Mouse (Mus musculus) kidney, postnatal 0 days (tissue): ENCODE results near the gene Cnot10. TPM values are rescaled to one million over a fixed set of nuclear protein-coding genes. Genes with fewer than 3 reads are reported as not detected.
A peak's percentile ranks its signal among the peaks of the same experiment; 100 is the strongest.

Experiments
- ATAC-seq: fragments of 200-750 bp; cut with Nextera tagmentation; replicated peaks from 2 replicates; pipeline ENCODE4 v1.8.0; 2017; ENCODE audit warnings: low read depth, moderate number of reproducible peaks, moderate TSS enrichment, moderate library complexity; ENCODE audit not compliant: low FRiP score
- DNase-seq: peaks from one replicate; pipeline ENCODE4 v3.0.0-alpha.2; 2016; ENCODE audit warnings: low spot score
- H3K27ac ChIP-seq: fragments of 300-500 bp; sonication (generic); 2 replicates; pipeline ENCODE4 v1.5.1; 2014; ENCODE audit warnings: mild to moderate bottlenecking
- H3K27me3 ChIP-seq: fragments of 300-500 bp; sonication (generic); 2 replicates; pipeline ENCODE4 v1.6.1; 2014; ENCODE audit warnings: low read length, mixed read lengths; ENCODE audit not compliant: insufficient read depth
- H3K36me3 ChIP-seq: fragments of 300-500 bp; sonication (generic); 2 replicates; pipeline ENCODE4 v1.6.1; 2014; ENCODE audit warnings: low read length, mixed read lengths; ENCODE audit not compliant: insufficient read depth
- H3K4me1 ChIP-seq: fragments of 300-500 bp; sonication (generic); replicated peaks from 2 replicates; pipeline ENCODE4 v1.6.1; 2014; ENCODE audit warnings: antibody characterized with exemption, low read length, mixed read lengths; ENCODE audit not compliant: insufficient read depth
- H3K4me2 ChIP-seq: fragments of 300-500 bp; sonication (generic); 2 replicates; pipeline ENCODE4 v1.6.1; 2014; ENCODE audit warnings: mild to moderate bottlenecking, low read length, moderate library complexity, mixed read lengths
- H3K4me3 ChIP-seq: fragments of 300-500 bp; sonication (generic); replicated peaks from 2 replicates; pipeline ENCODE4 v1.5.1; 2014; ENCODE audit warnings: low read depth, low read length
- H3K9ac ChIP-seq: fragments of 300-500 bp; sonication (generic); 2 replicates; pipeline ENCODE4 v1.6.1; 2014; ENCODE audit warnings: low read depth, low read length
- H3K9me3 ChIP-seq: fragments of 300-500 bp; sonication (generic); replicated peaks from 2 replicates; pipeline ENCODE4 v1.6.1; 2016; ENCODE audit warnings: low read length, inconsistent platforms, mixed read lengths
- CTCF ChIP-seq: IDR thresholded peaks from 2 replicates; pipeline ENCODE4 v1.5.1; 2016; ENCODE audit warnings: antibody characterized with exemption, low read depth, mild to moderate bottlenecking, moderate library complexity
- WGBS: fragments of 180-500 bp; shearing (Covaris S2); extraction: QIAGEN DNeasy Blood & Tissue Kit; methylation state at CpG from one replicate; pipeline ENCODE4 v1.1.7; 2014; 5-methylcytosine and 5-hydroxymethylcytosine counted together
- polyA plus RNA-seq: library from polyadenylated mRNA; unstranded; fragments of >200 nt; fragmentation: Nextera tagmentation; extraction: Ambion mirVana; gene quantifications from 2 replicates; pipeline ENCODE4 v1.2.1, GENCODE M21; 2015

The Cnot10 gene
- polyA plus RNA-seq, 1 experiment from 2014 or later: 45.7 TPM

GRCm38 (mm10) chr9:114576001-114576400 is 64.0 kb downstream of the Cnot10 start:
- H3K4me3 ChIP-seq: no peak overlapping the region

GRCm38 (mm10) chr9:114573528-114573927 is 66.5 kb downstream of the Cnot10 start:
- DNase-seq (no peak), ATAC-seq (no peak)
- Histone ChIP-seq H3K4me2 (no peak overlapping the region), H3K9ac (no peak overlapping the region), H3K36me3 (no peaks in the 10 kb centered on the region), H3K27ac (no peak overlapping the region), H3K4me3 (no peak overlapping the region), H3K27me3 (no peaks in the 10 kb centered on the region), H3K4me1 (no peaks in the 10 kb centered on the region), H3K9me3 (no peaks in the 10 kb centered on the region)
- no peak for TF ChIP-seq CTCF
- WGBS: 51% methylated on average over 5 of the region's 5 CpGs

More at GRCm38 (mm10) chr9:114576001-114576400, 64.0 kb downstream of the Cnot10 start:
- no peaks in the 10 kb centered on the region for H3K27me3 ChIP-seq
- H3K4me2 ChIP-seq: no peak overlapping the region
- no peak for DNase-seq
- H3K9ac ChIP-seq: no peak overlapping the region
- no peaks in the 10 kb centered on the region for H3K9me3 ChIP-seq
- H3K36me3 ChIP-seq: no peaks in the 10 kb centered on the region
- no peak for ATAC-seq
- no peak for TF ChIP-seq CTCF
- no peak overlapping the region for H3K27ac ChIP-seq
- 93% methylated on average over 1 of the region's 1 CpGs for WGBS
- H3K4me1 ChIP-seq: no peaks in the 10 kb centered on the region

GRCm38 (mm10) chr9:114568682-114569474 is 71.1 kb downstream of the Cnot10 start:
- ATAC-seq: no peak
- no peak overlapping the region for H3K9ac ChIP-seq
- no peak overlapping the region for H3K27ac ChIP-seq
- no peaks in the 10 kb centered on the region for H3K4me1 ChIP-seq
- H3K36me3 ChIP-seq: no peaks in the 10 kb centered on the region
- no peak overlapping the region for H3K4me2 ChIP-seq
- no peak for DNase-seq
- H3K4me3 ChIP-seq: no peak overlapping the region
- no peak for TF ChIP-seq CTCF
- H3K9me3 ChIP-seq: no peaks in the 10 kb centered on the region
- no peaks in the 10 kb centered on the region for H3K27me3 ChIP-seq
- 97% methylated on average over 5 of the region's 5 CpGs for WGBS

GRCm38 (mm10) chr9:114564667-114565066 is 75.3 kb downstream of the Cnot10 start:
- H3K27me3 ChIP-seq: peaks cover 36% of the 10 kb centered on the region
- peaks cover 17% of the 10 kb centered on the region; the same call in 1 of the 2 replicates for H3K4me1 ChIP-seq
- no peaks in the 10 kb centered on the region for H3K36me3 ChIP-seq
- H3K27ac ChIP-seq: no peak overlapping the region
- no peak overlapping the region for H3K9ac ChIP-seq
- H3K9me3 ChIP-seq: no peaks in the 10 kb centered on the region
- DNase-seq: no peak
- WGBS: 3% methylated on average over 10 of the region's 10 CpGs
- ATAC-seq: no peak
- TF ChIP-seq CTCF: no peak
- peak overlapping the region; percentile 56; the same call in 1 of the 2 replicates for H3K4me3 ChIP-seq
- peak overlapping the region; percentile 99 for H3K4me2 ChIP-seq

- Histone ChIP-seq H3K36me3 (no peaks in the 10 kb centered on the region), H3K4me3 (peak within 1 kb of the TSS; percentile 56), H3K9ac (peak within 1 kb of the TSS; percentile 65), H3K4me1 (peaks cover 17% of the 10 kb centered on the region; the same call in 1 of the 2 replicates), H3K9me3 (no peaks in the 10 kb centered on the region), H3K4me2 (peak within 1 kb of the TSS; percentile 99), H3K27me3 (peaks cover 37% of the 10 kb centered on the region), H3K27ac (peak within 1 kb of the TSS; percentile 63)
- ATAC-seq: peak; percentile 55; the same call in 1 of the 2 replicates
- under 1% methylated on average over 86 of the region's 91 CpGs for WGBS
- peak; percentile 62 for DNase-seq
- TF ChIP-seq CTCF: no peak
These were observed 76.0 kb downstream of the Cnot10 start, which contains the start of gene Trim71 for GRCm38 (mm10) chr9:114563761-114564606. Trim71 (minus strand) TSS chr9:114564369.
